Mouse (Mus musculus) gastrocnemius, adult 2 months (tissue): ENCODE data around the gene Sec24c. TPM values are rescaled to one million over a fixed set of nuclear protein-coding genes. Genes with fewer than 3 reads are reported as not detected.

Experiments
- DNase-seq: peaks from one replicate; pipeline ENCODE4 v3.0.0; 2022
- H3K27ac ChIP-seq: fragments of 200-600 bp; 2 replicates; pipeline ENCODE4 v1.8.1; 2022; ENCODE audit warnings: mild to moderate bottlenecking
- H3K4me3 ChIP-seq: fragments of 200-600 bp; 2 replicates; pipeline ENCODE4 v1.8.1; 2022; ENCODE audit warnings: mild to moderate bottlenecking, moderate library complexity
- CTCF ChIP-seq: fragments of 200-600 bp; IDR thresholded peaks from 2 replicates; pipeline ENCODE4 v1.8.1; 2022; ENCODE audit warnings: antibody characterized with exemption, mild to moderate bottlenecking, moderate library complexity
- intact Hi-C: fragments of 180-260 bp; cut with DNase I; formaldehyde crosslinking; loops from one replicate; pipeline ENCODE4 v1.15.1; 2025
- total RNA-seq, 2 experiments: library from RNA; stranded (reverse); gene quantifications; 2 replicates each; pipeline ENCODE4 v1.2.3; 2021

The Sec24c gene
- total RNA-seq, 2 experiments from 2014 or later = 73.8 to 76.3 TPM

- intact Hi-C loops = no loop called here
- no peak for TF ChIP-seq CTCF
- H3K4me3 ChIP-seq = peak overlapping the region; percentile 79
- DNase-seq = no peak
- H3K27ac ChIP-seq = peak overlapping the region; percentile 94
Measured at GRCm38 (mm10) chr14:20662740-20663139, 11.4 kb upstream of the Sec24c start.

GRCm38 (mm10) chr14:20663601-20664000, 10.5 kb upstream of the Sec24c start:
- H3K27ac ChIP-seq = peak overlapping the region; percentile 94
- no peak for DNase-seq
- peak overlapping the region; percentile 79 for H3K4me3 ChIP-seq
- TF ChIP-seq CTCF = no peak
- intact Hi-C loops = no loop called here

DNA sequence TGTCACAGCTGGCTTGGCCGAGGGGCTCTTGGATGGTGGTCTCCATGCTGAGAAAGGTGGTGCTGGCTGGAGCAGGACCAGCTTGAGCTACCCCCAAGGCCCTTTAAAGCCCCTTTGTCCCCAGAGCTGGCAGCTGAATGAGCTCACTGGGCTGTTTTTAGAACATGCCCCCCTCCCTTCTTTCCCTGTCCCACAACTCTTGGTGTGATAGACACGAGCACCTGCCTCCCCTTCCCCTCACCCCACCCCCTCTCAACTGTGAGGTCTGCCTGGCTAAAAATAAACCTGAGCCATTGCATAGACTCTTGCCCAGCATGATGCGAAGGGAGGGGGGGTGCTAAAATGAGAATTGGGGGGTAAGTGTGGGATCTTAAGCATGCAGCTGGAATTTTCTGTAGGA, 9.7 kb upstream of the Sec24c start:
- Histone ChIP-seq H3K4me3 (peak overlapping the region; percentile 79), H3K27ac (peak overlapping the region; percentile 94)
- DNase-seq = peak; percentile 80
- no peak for TF ChIP-seq CTCF
- intact Hi-C loops = no loop called here

DNA sequence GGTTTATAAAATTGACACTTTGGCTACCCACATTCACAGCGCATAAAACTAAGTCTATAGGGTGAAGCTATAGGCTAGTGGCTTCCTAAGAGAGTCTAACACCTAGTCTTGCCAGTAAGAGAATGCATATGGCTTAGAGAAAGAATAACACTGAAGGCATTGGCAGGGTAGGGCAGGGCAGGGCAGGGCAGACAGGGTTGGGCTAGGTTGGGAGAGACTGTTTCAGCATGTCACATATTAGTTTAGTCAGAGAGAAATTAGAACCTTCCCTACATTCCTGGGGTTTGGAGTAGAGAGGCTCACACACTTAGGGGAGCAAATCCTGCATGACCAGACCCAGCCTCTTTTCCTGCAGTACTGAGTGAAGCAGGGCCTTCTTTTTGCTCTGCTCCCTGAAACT, 6.6 kb upstream of the Sec24c start:
- peak overlapping the region; percentile 79 for H3K4me3 ChIP-seq
- no peak for TF ChIP-seq CTCF
- intact Hi-C loops = no loop called here
- H3K27ac ChIP-seq = peak overlapping the region; percentile 94
- no peak for DNase-seq

- TF ChIP-seq CTCF = no peak
Measured at GRCm38 (mm10) chr14:20668154-20668810, 5.8 kb upstream of the Sec24c start, which contains the start of gene Synpo2l. Gene Synpo2l (minus strand): TSS chr14:20668354.

GRCm38 (mm10) chr14:20672990-20673389, 1.1 kb upstream of the Sec24c start:
- Histone ChIP-seq H3K4me3 (peak overlapping the region; percentile 85), H3K27ac (peak overlapping the region; percentile 98)
- no peak for DNase-seq
- intact Hi-C loops = no loop called here
- peak; percentile 61 for TF ChIP-seq CTCF

More at GRCm38 (mm10) chr14:20668154-20668810, 5.8 kb upstream of the Sec24c start, which contains the start of gene Synpo2l:
- intact Hi-C loops = no loop called here
- Histone ChIP-seq H3K27ac (peak within 1 kb of the TSS; percentile 94), H3K4me3 (peak within 1 kb of the TSS; percentile 79)
- peak; percentile 92 for DNase-seq

DNA sequence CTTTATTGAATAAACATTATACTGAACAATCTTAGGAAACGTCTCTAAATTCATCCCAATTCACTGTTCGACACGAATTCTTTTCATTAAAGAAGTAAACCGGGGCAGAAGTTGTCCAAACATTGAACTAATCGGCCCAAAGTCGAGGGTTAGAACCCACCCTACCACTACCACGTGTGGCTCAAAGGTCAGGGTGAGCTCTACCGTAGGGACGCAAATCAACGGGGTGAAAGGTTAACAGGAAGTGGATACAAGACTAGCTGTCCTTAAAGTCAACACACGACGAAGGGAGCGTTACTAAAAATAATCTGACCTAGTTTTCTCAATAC, 409 bp upstream of the Sec24c start:
- Histone ChIP-seq H3K4me3 (peak overlapping the region; percentile 85), H3K27ac (peak overlapping the region; percentile 98)
- peak; percentile 59 for DNase-seq
- TF ChIP-seq CTCF = no peak
- intact Hi-C loops = loop anchor here (2.0 kb wide), 1 partner anchor 23 kb away; no protein-coding TSS in a partner anchor

DNA sequence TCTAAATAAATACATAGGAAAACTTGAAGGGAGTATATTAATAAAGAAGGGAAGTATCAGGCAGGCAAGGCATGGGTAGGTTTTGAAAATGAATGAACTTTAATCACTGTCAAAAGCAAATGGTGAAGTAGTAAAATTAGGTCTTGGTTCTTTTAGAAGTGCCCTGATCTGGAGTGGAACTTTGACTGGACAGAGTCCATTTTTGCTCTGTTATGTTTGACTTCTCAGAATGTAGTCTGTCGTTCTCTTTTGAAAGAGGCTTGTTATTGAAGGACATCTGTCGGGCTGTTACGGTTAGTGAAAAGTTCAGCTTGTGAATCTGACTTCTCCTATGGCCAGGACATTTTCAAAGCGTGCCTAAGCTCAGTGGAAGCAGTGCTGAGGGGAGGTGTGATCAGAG, 3.8 kb downstream of the Sec24c start:
- H3K27ac ChIP-seq = no peak overlapping the region
- DNase-seq = no peak
- no peak for TF ChIP-seq CTCF
- no peak overlapping the region for H3K4me3 ChIP-seq
- intact Hi-C loops = no loop called here

DNA sequence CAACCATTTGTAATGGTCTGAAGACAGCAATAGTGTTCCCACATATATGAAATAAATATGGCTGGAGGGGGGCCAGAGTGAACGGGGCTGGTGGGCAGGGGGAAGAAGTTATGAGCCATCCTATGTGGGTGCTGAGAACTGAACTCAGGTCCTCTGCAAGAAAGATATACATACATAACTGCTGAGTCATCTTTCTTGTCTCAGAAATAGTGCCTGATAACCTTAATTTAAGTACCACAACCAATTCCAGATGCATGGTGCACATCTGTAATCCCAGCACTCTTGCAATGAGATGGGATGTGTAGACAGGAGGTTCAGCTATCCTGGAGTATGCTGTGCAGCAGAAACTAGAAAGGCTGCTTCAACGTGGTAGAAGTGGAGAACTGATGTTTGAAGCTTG, 7.6 kb downstream of the Sec24c start:
- H3K27ac ChIP-seq = peak overlapping the region; percentile 63; the same call in 1 of the 2 replicates
- DNase-seq = no peak
- no peak for TF ChIP-seq CTCF
- no peak overlapping the region for H3K4me3 ChIP-seq
- intact Hi-C loops = no loop called here

DNA sequence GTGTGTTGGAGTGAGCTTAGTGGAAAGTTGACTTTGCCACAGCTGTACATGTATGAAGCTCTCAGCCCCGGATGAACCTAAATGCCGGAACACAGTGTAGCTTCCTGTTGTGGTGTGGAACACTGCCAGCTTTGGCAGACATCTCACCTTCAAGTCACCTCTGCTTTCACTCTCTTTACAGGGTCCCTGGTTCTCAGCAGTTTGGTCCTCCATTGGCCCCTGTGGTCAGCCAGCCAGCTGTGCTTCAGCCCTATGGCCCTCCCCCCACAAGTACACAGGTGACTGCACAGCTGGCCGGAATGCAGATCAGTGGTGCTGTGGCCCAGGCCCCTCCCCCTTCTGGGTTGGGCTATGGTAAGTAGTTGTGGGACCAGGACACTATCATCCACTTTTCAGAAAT, 8.4 kb downstream of the Sec24c start:
- peak; percentile 31 for DNase-seq
- intact Hi-C loops = no loop called here
- Histone ChIP-seq H3K4me3 (no peak overlapping the region), H3K27ac (peak overlapping the region; percentile 63)
- TF ChIP-seq CTCF = no peak

GRCm38 (mm10) chr14:20686576-20686975, 12.5 kb downstream of the Sec24c start:
- DNase-seq = no peak
- intact Hi-C loops = no loop called here
- H3K27ac ChIP-seq = no peak overlapping the region
- H3K4me3 ChIP-seq = no peak overlapping the region
- TF ChIP-seq CTCF = no peak

- no peak for TF ChIP-seq CTCF
- H3K4me3 ChIP-seq = no peak overlapping the region
- intact Hi-C loops = no loop called here
- DNase-seq = no peak
- no peak overlapping the region for H3K27ac ChIP-seq
Measured at GRCm38 (mm10) chr14:20689009-20689408, 14.9 kb downstream of the Sec24c start.

- no peak for TF ChIP-seq CTCF
- Histone ChIP-seq H3K27ac (no peak overlapping the region), H3K4me3 (no peak overlapping the region)
- intact Hi-C loops = no loop called here
- DNase-seq = no peak
Measured at GRCm38 (mm10) chr14:20691772-20692171, 17.7 kb downstream of the Sec24c start.

GRCm38 (mm10) chr14:20693589-20694101, 19.5 kb downstream of the Sec24c start:
- DNase-seq = no peak
- H3K4me3 ChIP-seq = no peak overlapping the region
- intact Hi-C loops = no loop called here
- H3K27ac ChIP-seq = peak overlapping the region; percentile 95; the same call in 1 of the 2 replicates
- no peak for TF ChIP-seq CTCF
